Mouse (Mus musculus) left cerebral cortex, adult 11 months (tissue): Measurements from ENCODE around the gene Cacna1h.

Experiments
- DNase-seq: peaks from one replicate; pipeline ENCODE4 v3.0.0; 2022; ENCODE audit warnings: low spot score

The Cacna1h gene

DNA sequence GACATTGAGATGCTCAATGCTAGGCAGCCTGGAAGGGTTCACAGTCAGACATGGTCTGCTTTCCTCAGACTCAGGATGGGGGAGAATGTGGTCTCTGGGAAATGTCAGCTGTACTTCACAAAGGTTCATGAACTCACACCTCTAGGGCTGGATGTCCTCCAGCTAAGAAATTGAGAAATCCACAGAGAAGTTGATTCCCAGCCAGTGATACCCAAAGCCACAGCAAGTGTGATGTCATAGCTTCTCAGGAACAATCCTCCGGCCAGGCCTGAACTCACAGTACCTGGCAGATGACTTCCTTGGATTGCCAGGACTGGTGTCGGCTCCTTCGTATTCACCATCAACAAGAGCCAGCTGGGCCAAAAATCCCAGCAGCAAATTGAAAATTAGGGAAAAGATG lies 12.3 kb upstream of the Cacna1h start:
- DNase-seq: no peak

DNA sequence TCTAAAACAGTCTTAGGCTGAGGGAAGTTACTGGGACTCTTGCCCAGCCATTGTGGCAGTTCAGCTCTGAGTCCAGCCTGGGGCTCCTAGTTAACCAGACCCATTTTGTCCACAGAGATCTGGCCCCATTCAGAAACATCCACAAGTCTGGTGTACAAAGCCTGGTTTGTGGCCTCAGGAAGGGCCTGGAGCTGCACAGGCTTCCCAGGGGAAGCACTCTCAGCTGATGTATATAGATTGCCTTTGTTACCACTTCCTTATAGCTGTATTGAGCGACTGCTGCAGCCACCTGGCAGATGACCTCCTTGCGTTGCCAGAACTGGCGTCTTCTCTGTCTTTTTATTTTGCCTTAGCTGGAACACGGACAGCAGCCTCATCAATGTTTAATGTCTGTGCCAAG lies 11.5 kb upstream of the Cacna1h start:
- no peak for DNase-seq

DNA sequence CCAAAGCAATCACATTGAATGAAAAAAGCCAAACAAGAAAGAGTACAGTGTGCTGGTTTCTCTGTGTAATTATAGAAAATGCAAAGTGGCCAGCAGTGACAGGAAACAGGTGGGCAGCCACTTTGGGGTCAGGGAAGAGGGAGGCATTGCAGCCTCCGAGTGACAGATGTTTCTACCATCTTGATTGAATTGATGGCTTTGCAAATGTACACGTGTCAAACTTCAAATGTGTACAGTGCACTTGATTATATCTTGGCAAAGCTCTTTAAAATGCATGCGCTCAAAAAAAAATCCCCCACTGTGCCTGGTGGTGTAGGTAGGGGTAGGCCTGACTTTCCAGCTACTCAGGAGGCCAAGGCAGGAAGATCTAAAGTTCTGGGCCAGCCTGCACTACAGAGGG lies 9.3 kb upstream of the Cacna1h start:
- no peak for DNase-seq

DNA sequence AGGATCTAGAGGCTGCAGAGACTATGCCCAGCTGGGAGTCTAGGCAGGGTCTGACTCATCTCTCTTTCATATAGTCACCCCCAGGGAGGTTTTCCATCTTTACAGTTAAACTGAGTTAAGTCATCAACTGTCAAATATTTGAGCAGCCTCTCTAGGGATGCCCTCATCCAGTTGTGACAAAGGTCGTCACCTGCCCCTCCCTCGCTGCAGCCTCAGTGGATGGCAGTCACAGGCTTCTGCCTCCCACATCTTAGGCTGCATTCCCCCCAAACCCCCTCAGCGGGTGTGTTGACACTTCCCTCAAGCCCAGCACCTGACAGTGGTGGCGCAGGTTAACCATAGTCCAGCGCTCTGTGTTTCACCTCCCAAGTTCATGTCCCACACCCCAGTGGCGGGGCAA lies 7.8 kb upstream of the Cacna1h start:
- DNase-seq: no peak

DNA sequence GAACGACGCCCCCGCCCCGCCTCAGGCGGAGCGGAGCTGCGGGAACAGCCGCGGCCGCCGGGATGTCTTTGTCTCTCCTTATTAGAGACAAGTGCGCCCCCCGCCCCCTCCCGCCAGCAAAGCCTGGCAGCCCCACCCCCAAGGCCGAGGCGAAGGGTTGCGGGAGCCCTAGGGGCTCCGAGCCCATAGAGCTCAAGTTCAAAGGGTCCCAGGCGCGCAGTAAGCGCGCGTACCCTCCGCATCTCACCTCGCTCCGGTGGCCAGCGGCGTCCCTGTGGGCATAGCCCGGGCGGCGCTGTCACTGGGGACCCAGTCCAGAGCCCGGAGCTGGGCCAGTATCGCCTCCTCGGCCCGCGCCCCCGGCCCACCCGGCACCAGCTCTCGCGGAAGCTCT lies 363 bp downstream of the Cacna1h start:
- no peak for DNase-seq

DNA sequence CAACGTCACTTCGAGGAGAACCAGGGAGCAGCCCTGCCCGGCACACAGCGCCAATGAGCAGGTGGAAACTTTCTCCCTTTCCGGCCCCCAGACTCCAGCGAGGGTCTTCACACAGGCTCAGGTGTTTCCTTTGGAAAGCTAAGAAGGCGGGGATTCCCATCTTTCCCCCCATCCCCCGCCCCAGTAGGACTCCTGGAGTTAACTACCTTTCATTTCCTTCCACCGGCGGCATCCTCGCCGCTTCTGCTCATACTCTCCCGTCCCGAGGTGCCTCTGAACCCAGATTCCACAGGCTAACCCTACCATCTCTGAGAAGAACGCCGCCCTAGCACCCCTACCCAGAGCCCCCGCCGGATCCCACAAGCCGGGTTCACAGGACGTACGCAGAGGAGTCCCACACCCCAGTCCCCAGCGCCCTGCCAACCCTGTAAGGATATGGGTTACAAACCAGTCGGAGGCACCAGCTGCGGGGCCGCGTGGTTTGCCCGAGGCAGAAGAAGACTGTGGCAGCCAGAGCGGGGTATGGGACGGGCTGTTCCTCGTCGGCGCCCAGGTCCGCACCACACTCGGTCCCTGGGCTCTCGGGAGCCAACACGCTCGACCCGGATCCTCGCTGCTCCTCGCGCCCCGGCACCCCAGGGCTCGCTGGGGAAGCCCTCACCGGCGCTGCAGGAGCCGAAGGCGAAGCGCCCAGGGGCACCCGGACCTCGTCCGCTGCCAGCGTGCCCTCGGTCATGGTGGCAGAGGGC lies 976 bp downstream of the Cacna1h start:
- DNase-seq: no peak

DNA sequence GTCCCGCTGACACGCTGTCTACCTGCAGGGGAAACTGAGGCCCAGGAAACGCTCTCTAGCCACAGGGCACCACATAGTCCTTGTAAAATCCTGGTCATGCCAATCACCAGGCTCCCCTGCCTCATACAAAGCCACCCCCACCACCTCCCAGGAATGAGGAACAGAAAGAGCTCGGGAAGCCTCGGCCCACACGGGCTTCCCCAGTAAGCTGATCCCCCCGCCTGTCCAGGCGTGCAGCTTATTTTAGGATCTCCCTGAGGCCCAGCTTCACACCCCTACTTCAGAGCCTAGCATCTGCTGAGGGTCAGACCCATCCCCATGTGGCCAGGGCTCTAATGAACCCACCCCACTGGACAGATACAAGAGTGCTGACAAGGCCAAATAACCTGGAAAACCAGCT lies 3.0 kb downstream of the Cacna1h start:
- DNase-seq: no peak

DNA sequence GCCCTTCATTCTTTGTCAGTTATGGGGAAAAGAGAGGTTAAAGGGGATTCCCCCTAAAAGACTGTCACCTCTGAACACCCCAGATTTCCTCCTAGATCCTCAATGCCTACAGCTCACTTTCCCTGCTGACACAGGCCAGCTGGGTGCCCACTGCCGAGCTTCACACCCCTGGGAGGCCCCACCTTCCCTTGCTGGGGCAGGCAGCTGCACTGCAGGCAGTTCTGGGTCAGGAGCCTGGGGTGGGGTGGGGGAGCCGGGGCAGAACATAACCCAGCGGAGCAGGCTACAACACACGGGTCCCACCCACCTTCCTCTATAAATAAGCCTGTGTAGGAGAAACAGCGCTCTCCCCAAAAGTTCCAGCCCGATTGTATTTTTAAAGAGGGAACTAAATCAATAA lies 3.7 kb downstream of the Cacna1h start:
- no peak for DNase-seq

DNA sequence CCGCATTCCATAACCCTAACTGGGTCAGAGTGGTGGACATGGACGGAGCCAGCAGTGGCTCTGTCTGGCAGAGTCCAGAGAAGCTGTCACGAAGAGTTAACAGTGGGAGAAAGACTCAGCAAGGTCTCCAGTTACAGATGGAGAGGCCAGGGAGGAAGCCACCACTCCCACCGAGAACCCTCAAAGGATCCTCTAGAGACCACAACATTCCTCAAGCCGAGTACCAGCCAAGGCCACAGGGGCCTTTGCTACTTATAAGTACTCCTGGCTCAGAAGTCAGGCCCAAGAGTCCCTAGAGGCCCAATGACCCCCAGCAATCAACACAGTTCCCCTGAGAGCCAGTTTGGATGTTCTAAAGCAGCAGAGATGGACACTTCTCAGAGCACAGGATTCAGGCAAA lies 4.3 kb downstream of the Cacna1h start:
- DNase-seq: no peak

DNA sequence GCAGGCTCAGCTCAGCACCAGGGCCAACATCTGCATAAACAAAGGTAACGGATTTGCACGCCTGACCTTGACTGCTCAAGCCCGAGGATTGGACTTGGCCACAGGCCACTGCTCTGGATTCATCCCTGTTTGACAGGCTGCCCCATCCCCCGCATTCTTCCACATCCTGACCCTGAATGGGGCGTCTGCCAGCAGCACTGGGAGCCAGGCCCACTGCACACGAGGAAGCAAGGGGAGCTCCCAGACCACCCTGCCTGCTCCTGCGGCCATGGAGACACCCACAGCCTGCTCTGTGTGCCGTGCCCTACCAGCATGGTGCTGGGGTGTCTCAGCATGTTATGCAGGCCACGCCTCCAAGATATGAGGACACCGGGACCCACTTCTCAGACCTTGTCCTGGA lies 6.1 kb downstream of the Cacna1h start:
- DNase-seq: no peak

DNA sequence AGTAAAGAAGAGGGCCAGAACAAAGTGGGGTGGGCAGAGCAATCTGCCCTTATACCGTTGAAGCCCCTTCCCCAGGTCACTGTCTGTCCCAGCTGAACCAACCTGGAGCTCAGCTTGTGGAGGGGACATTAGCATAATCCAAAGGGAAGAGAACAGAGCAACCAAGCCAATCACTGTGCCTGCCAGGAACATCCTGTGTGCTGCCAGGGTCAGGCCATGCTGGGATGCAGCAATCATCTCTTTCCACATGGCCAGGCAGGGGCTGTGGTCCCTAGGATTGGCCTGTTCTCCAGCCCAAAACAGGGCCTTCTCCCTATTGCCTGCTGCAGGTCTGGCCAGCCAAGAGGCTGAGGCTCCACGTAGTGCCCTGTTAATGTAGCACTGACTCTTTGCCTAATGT lies 7.6 kb downstream of the Cacna1h start:
- DNase-seq: no peak

DNA sequence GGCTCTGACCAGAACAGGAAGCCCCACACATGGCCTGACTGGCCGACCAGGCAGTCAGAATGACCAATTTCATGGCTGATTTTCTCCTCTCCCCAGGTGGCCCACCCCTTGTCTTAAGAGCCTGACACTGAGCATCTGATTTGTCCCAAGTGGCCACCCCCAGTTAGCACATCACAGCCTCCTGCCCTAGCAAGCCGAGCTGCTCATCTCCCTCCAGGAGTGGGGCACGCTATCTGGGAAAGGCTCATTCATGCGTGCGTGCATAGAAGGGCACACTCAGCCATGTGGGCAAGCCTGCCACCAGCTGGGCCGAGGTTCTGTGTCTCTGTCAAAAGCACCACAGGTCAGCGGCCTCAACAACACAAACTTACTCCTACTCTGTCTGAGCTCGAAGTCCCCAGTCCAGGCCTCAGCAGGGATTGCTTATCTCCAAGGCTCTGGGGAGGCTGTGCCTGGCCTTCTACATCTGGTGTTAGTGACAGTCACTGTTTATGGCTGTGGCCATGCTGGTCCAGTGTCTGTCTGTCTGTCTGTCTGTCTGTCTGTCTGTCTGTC lies 9.0 kb downstream of the Cacna1h start:
- no peak for DNase-seq

DNA sequence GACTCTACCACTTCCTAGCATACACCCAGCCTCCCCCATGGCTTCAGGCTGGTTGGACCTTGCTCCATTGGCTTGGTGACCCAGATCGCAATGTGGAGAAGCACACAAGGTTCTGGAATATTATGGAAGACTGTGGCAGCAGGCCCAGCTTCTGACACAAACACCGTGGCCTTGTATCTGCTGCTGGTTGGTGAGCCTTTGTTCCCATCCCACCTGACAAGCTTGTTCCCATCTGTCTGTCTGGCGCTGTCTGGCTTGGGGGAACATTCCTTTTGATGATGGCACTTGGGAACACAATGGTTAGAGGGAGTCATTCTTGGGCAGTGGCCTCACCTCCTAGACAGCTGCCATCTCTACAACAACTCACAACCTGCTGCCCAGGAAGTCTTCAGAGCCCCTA lies 12.6 kb downstream of the Cacna1h start:
- no peak for DNase-seq

DNA sequence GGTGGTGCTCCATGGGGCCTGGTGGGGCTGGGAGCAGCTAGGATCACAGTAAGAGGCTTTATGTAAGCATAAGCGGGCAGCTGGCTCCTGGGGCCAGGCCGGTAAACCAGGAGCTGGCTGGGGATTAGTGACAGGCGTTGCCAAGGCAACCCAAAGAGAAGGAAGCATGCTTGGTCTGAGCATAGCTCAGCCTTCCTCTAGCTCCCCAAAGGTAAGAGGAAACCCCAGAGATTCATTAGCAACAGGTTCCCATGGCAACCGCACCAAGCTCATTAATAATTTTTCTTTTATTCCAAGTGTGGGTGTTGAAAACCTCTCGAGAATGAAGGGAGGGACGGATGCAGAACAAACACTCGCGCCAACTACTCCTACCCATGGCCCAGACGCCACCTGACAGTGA lies 14.7 kb downstream of the Cacna1h start:
- DNase-seq: no peak

DNA sequence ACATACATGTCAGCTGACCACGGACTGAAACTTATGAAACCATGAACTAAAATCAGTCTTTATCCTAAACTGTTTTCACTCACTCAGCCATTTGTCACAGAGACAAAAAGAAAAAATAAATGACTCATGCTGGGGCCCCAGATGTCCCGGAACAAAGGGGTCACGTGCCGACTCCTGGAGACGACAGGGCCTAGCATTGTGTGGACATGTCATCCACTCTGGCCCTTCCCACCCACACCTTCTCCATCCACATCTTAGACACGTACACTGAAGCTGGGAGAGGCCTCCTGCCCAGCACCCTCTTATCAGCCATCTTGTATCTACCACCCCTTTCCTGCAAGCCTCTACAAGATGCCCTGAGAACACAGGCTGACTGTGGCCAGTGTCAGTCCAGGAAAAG lies 15.6 kb downstream of the Cacna1h start:
- DNase-seq: no peak

DNA sequence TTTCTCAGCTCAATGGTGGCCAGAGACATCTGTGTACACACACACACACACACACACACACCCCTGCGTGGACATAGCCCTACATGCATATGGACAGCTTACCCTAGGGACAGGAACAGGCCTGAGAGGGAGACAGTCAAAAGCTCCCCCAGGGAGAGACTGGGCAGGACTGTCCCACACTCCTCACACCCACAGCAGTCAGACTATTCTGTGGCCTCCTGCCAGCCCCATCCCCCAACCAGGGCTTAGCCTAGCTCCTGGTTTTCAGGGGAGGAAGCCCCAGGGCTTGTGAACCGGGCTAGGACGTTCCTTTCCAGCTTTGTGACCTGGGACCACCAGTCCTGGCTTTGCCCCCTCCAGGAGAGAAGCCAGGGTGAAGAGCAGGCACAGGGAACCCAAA lies 17.4 kb downstream of the Cacna1h start:
- no peak for DNase-seq

DNA sequence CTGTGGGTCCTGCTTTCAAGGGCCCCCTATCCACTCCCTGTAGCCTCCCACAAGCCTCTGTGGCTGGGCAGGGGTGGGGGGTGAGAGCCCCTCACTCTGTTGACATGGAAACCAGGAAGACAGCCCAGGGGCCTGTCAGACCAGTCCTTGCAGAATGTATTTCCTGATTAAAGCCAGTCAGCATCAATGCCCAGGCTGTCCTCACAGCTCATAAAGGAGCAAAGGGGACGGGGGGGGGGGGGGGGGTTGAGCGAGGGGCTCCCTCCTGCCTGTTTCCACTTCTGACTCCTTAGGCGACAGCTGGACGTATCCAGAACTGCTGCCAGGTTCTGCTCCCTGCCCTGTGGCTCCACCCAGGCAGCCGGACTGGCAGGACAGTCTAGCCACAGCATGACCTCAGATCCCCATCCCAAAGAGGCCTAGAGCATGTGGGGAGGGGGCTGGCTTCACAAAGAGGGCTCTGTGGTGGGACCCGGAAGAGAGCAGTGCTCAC lies 18.1 kb downstream of the Cacna1h start:
- DNase-seq: no peak

DNA sequence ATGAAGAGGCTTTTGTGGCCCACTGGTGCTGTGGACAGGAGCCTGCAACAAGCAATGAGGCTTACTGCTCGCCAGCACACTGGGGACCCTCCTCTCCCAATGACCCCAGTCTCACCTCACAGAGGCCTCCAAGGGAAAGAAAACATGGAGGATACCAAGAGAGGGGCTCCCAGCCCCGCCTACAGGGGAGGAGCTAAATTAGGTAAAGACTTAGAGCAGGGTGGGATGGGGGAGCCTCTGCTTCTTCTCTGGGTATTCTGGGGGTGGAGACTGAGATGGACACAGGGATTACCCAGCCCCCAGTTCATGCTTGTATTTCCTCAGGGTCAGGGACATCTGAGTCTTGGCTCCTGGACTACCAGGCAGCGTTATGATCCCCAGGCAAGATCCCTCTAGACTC lies 18.7 kb downstream of the Cacna1h start:
- DNase-seq: no peak

DNA sequence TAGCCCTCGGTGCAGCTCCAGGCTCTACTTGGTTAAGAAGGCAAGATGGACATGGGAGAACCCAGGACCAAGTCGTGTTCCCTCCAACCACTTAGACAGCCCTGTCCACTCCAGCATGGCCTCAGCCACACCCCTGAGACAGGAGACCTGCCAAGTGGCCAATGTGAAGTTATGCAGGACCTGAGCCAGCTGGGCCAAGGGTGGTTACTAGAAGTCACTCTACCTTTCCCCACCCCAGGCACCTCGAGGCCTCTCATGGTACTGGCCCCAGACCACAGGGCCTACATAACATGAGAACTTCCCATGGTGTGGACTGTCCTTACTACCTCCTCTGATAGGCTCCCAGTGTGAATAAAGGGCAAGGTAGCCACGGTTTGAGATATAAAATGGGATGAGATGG lies 19.4 kb downstream of the Cacna1h start:
- DNase-seq: no peak

DNA sequence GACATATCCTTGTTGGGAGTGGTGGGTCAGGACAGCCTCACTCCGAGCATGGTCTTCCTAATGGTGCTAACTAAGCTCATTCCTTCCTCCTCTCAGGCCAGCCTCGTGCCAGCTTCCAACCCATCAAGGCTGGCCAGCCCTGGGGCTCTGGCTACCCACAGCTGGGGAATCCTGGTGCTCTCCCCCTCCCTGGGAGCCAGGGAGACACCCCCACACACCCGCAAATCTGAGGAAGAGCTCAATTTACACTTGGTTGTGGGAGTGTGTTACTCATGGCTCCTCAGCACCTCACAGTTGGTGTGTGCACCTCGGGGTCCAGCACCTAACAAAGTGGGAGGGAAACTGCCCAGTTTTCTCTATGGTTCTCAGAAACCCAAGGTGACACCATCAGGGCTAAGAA lies 22.3 kb downstream of the Cacna1h start:
- no peak for DNase-seq

DNA sequence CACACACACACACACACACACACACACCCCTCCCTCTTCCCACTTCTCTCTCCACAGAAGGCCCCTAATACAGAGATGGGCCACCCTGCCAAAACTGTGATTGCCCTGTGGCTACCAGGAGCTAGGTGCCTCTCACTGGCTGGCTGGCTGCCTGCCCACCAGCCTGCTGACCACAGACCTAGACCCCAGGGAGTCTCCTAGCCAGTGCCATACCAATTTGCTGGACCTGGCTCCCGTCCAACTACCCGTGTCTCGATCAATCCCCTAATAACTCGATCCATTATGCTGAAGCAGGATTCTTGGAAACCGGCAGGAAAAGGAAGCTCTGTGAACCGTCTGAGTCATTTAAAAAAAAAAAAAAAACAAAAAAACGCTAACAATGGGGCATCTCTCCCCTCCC lies 22.8 kb downstream of the Cacna1h start:
- DNase-seq: no peak

DNA sequence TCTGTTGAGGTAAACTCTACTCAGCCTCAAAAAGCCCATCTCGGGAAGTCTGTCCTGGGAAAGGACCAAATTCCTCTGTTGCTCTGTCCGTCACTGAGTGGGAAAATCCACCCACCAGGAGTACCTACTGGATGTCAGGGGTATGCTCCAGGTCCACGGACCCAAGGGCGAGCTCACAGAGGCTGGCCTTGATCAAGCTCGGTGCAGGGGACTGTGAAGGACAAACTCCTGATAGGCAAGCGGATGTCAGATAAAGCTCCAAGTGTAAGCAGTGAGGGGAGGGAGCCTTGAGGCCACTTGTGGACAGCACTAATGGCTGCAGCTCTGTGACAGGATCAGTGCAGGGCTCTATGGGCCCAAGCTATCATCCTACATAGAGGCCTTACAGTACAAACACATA lies 23.4 kb downstream of the Cacna1h start:
- no peak for DNase-seq

DNA sequence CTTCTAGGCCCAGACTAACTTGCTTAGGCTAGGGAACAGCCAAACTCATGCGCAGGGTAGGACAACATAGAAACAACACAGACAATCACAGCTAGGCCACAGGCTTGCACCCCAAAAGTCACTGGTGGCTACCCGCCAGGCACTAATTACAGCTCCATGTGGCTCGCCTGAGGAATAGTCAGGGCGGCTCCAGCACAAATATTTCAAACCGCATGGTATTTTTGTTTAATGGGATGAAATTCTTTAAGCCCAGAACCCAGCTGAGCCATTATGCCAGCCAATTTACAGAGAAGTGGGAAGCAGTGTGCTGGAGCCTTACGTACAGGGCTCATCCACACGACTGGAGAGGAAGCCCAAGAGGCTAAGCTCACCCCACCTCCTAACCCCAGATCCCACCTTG lies 24.0 kb downstream of the Cacna1h start:
- no peak for DNase-seq

DNA sequence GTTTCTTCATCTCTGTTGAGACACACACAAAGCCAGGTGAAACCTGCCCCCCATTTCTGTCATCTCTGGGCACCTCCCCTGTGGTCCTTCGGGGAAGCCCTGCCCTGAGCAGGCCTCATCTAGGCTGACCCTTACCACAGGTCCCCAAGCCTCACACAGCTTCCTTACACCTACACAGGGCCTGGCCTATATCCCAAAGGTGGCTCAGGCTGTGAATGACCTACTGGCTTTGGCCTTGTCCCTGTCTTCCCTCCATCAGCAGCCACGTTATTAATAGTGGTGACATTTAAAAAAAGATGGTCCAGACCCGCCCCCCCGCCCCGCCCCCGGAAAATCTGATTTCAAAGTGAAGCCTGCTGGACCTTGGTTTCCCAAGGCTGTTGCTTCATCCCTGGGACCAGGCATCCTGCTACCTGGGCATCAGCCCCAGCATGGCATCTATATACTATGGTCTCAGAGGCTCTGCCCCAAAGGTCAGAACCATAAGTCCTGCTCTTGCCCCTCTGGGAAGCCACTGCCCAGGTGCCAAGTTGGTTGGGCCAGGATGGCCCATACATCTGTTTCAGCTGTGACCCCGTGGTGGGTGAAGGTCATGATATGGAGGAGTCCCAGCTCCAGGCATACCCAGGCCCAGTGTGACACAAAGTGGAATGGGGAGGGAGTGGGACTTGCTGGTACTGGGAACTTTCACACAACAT lies 25.1 kb downstream of the Cacna1h start:
- no peak for DNase-seq
